Mouse (Mus musculus) kidney, postnatal 0 days (tissue): ENCODE data around the gene Btbd2. TPM values are rescaled to one million over a fixed set of nuclear protein-coding genes. Genes with fewer than 3 reads are reported as not detected.

Experiments
- ATAC-seq: fragments of 200-750 bp; cut with Nextera tagmentation; replicated peaks from 2 replicates; pipeline ENCODE4 v1.8.0; 2017; ENCODE audit warnings: low read depth, moderate number of reproducible peaks, moderate TSS enrichment, moderate library complexity; ENCODE audit not compliant: low FRiP score
- DNase-seq: peaks from one replicate; pipeline ENCODE4 v3.0.0-alpha.2; 2016; ENCODE audit warnings: low spot score
- H3K27ac ChIP-seq: fragments of 300-500 bp; sonication (generic); 2 replicates; pipeline ENCODE4 v1.5.1; 2014; ENCODE audit warnings: mild to moderate bottlenecking
- H3K27me3 ChIP-seq: fragments of 300-500 bp; sonication (generic); 2 replicates; pipeline ENCODE4 v1.6.1; 2014; ENCODE audit warnings: low read length, mixed read lengths; ENCODE audit not compliant: insufficient read depth
- H3K36me3 ChIP-seq: fragments of 300-500 bp; sonication (generic); 2 replicates; pipeline ENCODE4 v1.6.1; 2014; ENCODE audit warnings: low read length, mixed read lengths; ENCODE audit not compliant: insufficient read depth
- H3K4me1 ChIP-seq: fragments of 300-500 bp; sonication (generic); replicated peaks from 2 replicates; pipeline ENCODE4 v1.6.1; 2014; ENCODE audit warnings: antibody characterized with exemption, low read length, mixed read lengths; ENCODE audit not compliant: insufficient read depth
- H3K4me2 ChIP-seq: fragments of 300-500 bp; sonication (generic); 2 replicates; pipeline ENCODE4 v1.6.1; 2014; ENCODE audit warnings: mild to moderate bottlenecking, low read length, moderate library complexity, mixed read lengths
- H3K4me3 ChIP-seq: fragments of 300-500 bp; sonication (generic); replicated peaks from 2 replicates; pipeline ENCODE4 v1.5.1; 2014; ENCODE audit warnings: low read depth, low read length
- H3K9ac ChIP-seq: fragments of 300-500 bp; sonication (generic); 2 replicates; pipeline ENCODE4 v1.6.1; 2014; ENCODE audit warnings: low read depth, low read length
- H3K9me3 ChIP-seq: fragments of 300-500 bp; sonication (generic); replicated peaks from 2 replicates; pipeline ENCODE4 v1.6.1; 2016; ENCODE audit warnings: low read length, inconsistent platforms, mixed read lengths
- CTCF ChIP-seq: IDR thresholded peaks from 2 replicates; pipeline ENCODE4 v1.5.1; 2016; ENCODE audit warnings: antibody characterized with exemption, low read depth, mild to moderate bottlenecking, moderate library complexity
- WGBS: fragments of 180-500 bp; shearing (Covaris S2); extraction: QIAGEN DNeasy Blood & Tissue Kit; methylation state at CpG from one replicate; pipeline ENCODE4 v1.1.7; 2014; 5-methylcytosine and 5-hydroxymethylcytosine counted together
- polyA plus RNA-seq: library from polyadenylated mRNA; unstranded; fragments of >200 nt; fragmentation: Nextera tagmentation; extraction: Ambion mirVana; gene quantifications from 2 replicates; pipeline ENCODE4 v1.2.1, GENCODE M21; 2015

Btbd2 gene
- polyA plus RNA-seq, 1 experiment from 2014 or later: 62.7 TPM

DNA sequence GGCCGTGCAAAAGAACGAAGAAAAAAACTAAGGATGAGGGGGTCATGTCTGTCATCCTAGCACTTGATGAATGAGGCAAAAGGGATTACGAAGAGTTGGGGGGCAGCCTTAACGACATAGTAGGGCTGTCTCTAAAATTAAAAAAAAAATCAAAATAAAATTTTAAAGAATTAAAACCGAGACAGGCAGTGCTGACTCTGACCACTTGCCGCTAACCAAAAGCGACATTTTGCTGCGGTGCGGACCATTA, 35.3 kb downstream of the Btbd2 start:
- ATAC-seq: no peak
- WGBS: under 1% methylated on average over 9 of the region's 9 CpGs
- H3K27me3 ChIP-seq: no peaks in the 10 kb centered on the region

DNA sequence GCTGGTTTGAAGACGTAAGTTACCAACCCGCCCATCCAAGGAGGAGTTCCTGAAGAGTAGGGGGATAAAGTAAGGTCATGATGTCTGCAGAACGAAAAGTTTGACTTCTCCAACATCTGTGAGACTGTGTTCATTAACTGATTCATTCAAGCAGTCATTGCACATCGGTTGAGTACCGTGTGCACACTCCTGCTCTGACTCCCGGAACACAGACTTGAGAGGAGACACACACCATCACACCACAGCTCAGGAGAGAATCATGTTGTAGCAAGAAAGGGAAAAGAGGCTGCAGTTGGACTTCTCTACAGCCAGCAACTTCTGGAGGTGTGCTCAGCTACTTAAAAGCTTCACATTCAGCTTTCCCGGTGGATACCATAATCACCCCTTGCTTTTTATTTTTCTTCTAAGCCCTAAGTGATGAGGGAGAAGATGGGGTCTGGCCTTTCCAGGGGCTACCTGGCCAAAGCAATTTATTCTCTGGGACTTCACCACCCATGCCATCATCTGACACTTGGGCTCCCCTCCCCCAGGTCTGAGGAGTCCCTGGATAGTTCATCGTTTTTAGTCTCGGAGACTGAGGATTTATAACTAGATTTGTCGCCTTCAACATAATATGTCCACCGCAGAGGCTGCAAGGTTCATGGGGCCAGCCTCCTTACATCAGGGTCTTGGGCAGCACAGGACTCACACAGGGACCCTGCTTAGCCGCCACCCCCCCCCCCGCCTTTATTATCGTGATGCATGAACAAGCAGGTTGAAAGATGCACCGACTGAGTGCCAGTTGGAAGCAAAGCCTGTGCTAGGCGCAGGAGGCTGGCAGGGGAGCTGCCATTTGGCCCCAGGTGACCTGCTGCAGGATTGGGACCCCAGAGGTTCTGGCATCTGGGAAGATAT, 35.8 kb downstream of the Btbd2 start:
- ATAC-seq (no peak), DNase-seq (no peak)
- H3K4me3 ChIP-seq: peak overlapping the region; percentile 46
- peak overlapping the region; percentile 38; the same call in 1 of the 2 replicates for H3K9ac ChIP-seq
- peak overlapping the region; percentile 92; the same call in 1 of the 2 replicates for H3K27ac ChIP-seq
- H3K27me3 ChIP-seq: no peaks in the 10 kb centered on the region
- peaks cover 17% of the 10 kb centered on the region for H3K4me1 ChIP-seq
- H3K4me2 ChIP-seq: peak overlapping the region; percentile 67
- 34% methylated on average over 16 of the region's 16 CpGs for WGBS
- TF ChIP-seq CTCF: no peak
- H3K36me3 ChIP-seq: peaks cover 4% of the 10 kb centered on the region; the same call in 1 of the 2 replicates
- no peaks in the 10 kb centered on the region for H3K9me3 ChIP-seq

More for the DNA sequence above, 35.3 kb downstream of the Btbd2 start:
- H3K4me3 ChIP-seq: peak overlapping the region; percentile 46
- TF ChIP-seq CTCF: no peak
- H3K4me1 ChIP-seq: peaks cover 22% of the 10 kb centered on the region
- peak overlapping the region; percentile 67 for H3K4me2 ChIP-seq
- no peaks in the 10 kb centered on the region for H3K9me3 ChIP-seq
- H3K27ac ChIP-seq: peak overlapping the region; percentile 92
- no peak for DNase-seq
- H3K36me3 ChIP-seq: peaks cover 3% of the 10 kb centered on the region; the same call in 1 of the 2 replicates
- peak overlapping the region; percentile 38; the same call in 1 of the 2 replicates for H3K9ac ChIP-seq

DNA sequence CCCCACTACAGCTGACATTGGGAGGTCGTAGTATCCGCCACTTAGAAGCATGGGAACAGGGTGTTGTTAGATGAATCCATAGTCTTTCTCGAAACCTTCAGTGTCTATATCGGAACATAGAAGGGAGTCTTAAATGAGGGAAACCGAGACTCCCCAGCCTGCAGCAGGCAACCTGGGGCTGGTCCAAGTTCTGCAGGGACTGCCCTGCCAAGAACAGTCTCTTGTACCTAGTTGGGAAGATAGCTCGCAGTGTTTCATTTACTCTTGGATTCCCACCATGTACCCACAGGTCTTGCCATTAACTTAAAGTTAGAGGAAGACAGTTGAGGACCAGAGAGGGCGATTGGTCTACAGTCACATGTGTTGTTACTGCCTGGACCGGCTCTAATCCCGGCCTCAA, 36.5 kb downstream of the Btbd2 start:
- H3K27ac ChIP-seq: no peak overlapping the region
- no peak overlapping the region for H3K4me3 ChIP-seq
- no peak for TF ChIP-seq CTCF
- H3K9me3 ChIP-seq: no peaks in the 10 kb centered on the region
- DNase-seq: no peak
- H3K9ac ChIP-seq: no peak overlapping the region
- ATAC-seq: no peak
- peaks cover 12% of the 10 kb centered on the region for H3K4me1 ChIP-seq
- WGBS: 90% methylated on average over 9 of the region's 9 CpGs
- no peaks in the 10 kb centered on the region for H3K27me3 ChIP-seq
- peaks cover 8% of the 10 kb centered on the region; the same call in 1 of the 2 replicates for H3K36me3 ChIP-seq
- H3K4me2 ChIP-seq: no peak overlapping the region

DNA sequence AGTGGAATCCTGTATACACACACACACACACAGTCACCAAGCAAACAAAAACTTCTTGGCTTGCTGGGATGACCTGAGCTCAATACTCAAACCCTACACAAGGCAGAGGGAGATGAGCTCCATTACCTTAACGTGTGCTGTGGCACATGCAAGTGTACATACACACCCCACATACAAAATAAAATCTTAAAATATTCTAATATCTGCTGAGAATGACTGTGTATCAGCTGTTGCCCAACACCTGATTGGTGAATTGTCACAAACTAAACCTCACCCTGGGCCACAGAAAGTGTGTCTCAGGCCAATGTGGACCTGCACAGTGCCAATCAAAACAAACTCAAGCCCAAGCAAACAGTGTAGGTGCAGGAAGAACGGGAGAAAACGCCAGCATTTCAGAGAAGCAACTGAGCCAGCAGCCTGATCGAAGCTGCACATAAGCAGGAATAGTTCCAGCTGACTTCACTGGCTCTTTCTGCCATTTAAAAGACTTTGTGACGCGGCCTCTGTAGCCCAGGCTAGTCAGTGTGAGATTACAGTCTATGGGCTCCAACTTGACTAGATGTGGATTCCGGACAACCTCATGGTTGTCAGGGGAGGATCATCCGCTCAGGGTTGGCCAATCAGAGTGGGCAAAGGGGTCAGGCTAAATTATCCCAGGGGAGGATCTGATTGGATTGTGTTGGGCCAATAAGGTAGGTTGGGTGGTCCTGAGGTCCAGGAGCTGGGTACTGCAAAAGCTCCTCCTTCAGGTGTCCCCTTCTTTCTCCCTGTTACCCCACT, 37.2 kb downstream of the Btbd2 start:
- 45% methylated on average over 8 of the region's 8 CpGs for WGBS
- DNase-seq (no peak), ATAC-seq (no peak)
- no peak for TF ChIP-seq CTCF
- Histone ChIP-seq H3K4me2 (no peak overlapping the region), H3K27me3 (no peaks in the 10 kb centered on the region), H3K4me3 (no peak overlapping the region), H3K9me3 (no peaks in the 10 kb centered on the region), H3K9ac (no peak overlapping the region), H3K27ac (no peak overlapping the region), H3K4me1 (peaks cover 9% of the 10 kb centered on the region), H3K36me3 (peaks cover 9% of the 10 kb centered on the region; the same call in 1 of the 2 replicates)

DNA sequence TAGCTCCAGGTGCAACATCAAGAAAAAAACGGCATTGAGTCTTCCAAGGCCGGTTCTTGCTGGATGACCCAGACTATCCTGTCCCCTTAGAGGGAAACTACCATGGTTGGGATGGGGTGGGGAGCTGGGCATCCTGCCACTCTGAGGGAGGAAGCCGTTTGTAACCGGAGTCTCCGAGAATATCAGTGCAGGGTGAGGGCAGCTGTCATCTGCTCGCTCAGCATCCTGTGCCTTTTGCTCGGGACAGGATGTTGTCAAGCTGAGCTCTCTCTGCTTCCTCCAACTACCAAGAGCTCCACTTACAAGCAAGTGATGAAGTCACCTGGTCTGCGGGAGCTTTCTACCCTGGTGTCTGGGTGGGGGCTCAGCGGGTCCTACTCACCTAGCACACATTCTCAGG, 38.7 kb downstream of the Btbd2 start:
- H3K36me3 ChIP-seq: peaks cover 20% of the 10 kb centered on the region; the same call in 1 of the 2 replicates
- no peaks in the 10 kb centered on the region for H3K27me3 ChIP-seq
- H3K4me2 ChIP-seq: no peak overlapping the region
- DNase-seq (peak; percentile 53), ATAC-seq (no peak)
- H3K9ac ChIP-seq: no peak overlapping the region
- no peak for TF ChIP-seq CTCF
- H3K4me1 ChIP-seq: peaks cover 2% of the 10 kb centered on the region; the same call in 1 of the 2 replicates
- H3K27ac ChIP-seq: 0 out of 2 replicates have a peak overlapping the region, but pooled peaks have one; percentile 11
- H3K9me3 ChIP-seq: no peaks in the 10 kb centered on the region
- 53% methylated on average over 9 of the region's 9 CpGs for WGBS
- H3K4me3 ChIP-seq: no peak overlapping the region

DNA sequence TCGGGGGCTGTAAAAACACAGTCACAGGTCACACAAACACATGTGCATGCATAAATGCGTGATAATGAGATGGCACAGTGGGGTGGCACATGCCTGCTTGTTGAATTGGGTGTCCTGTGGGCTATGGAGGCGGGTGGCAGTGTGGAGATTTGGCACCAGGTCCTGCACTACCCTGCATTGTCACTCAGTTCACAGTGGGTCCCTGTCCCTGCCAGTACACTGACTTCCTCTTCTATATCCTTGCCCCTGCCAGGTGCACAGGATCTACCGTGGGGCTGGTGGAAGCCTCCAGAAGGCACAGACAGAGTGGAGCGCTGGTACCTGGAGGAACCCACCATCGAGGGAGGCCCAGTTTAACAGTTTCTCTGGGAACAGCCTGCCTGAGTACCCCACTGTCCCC, 42.5 kb downstream of the Btbd2 start:
- ATAC-seq (no peak), DNase-seq (no peak)
- WGBS: 88% methylated on average over 6 of the region's 6 CpGs
- Histone ChIP-seq H3K4me3 (no peak overlapping the region), H3K27me3 (no peaks in the 10 kb centered on the region), H3K4me1 (no peaks in the 10 kb centered on the region), H3K4me2 (no peak overlapping the region), H3K9me3 (no peaks in the 10 kb centered on the region), H3K36me3 (peaks cover 32% of the 10 kb centered on the region; the same call in 1 of the 2 replicates), H3K27ac (no peak overlapping the region), H3K9ac (no peak overlapping the region)
- TF ChIP-seq CTCF: no peak
